Mouse (Mus musculus) thymus, adult 2 months (tissue): Measurements from ENCODE around the gene Nos1. TPM values are rescaled to one million over a fixed set of nuclear protein-coding genes. Genes with fewer than 3 reads are reported as not detected.

ENCODE experiments used
- DNase-seq: peaks from one replicate; pipeline ENCODE4 v3.0.0; 2021
- H3K27ac ChIP-seq: fragments of 200-500 bp; 2 replicates; pipeline ENCODE4 v1.5.1; 2012; ENCODE audit warnings: low read length, control low read depth; ENCODE audit not compliant: control insufficient read depth, insufficient read depth
- H3K27me3 ChIP-seq: fragments of 200-500 bp; 2 replicates; pipeline ENCODE4 v1.6.1; 2012; ENCODE audit warnings: mild to moderate bottlenecking, low read length, moderate library complexity, mixed read lengths; ENCODE audit not compliant: control insufficient read depth, insufficient read depth
- H3K36me3 ChIP-seq: fragments of 200-500 bp; 2 replicates; pipeline ENCODE4 v1.6.1; 2012; ENCODE audit warnings: mild to moderate bottlenecking, low read length, moderate library complexity; ENCODE audit not compliant: control insufficient read depth, insufficient read depth
- H3K4me1 ChIP-seq: fragments of 200-500 bp; replicated peaks from 2 replicates; pipeline ENCODE4 v1.6.1; 2012; ENCODE audit warnings: low read length; ENCODE audit not compliant: control insufficient read depth, insufficient read depth
- H3K4me3 ChIP-seq: fragments of 200-500 bp; 2 replicates; pipeline ENCODE4 v1.5.1; 2012; ENCODE audit warnings: mild to moderate bottlenecking, low read length, control low read depth, moderate library complexity; ENCODE audit not compliant: control insufficient read depth, insufficient read depth
- CTCF ChIP-seq: fragments of 200-500 bp; IDR thresholded peaks from 2 replicates; pipeline ENCODE4 v1.5.1; 2012; ENCODE audit warnings: mild to moderate bottlenecking, control low read depth, low read length, moderate library complexity, borderline replicate concordance; ENCODE audit not compliant: control insufficient read depth, poor library complexity, insufficient read depth; ENCODE audit errors: extremely low read depth
- POLR2A ChIP-seq: fragments of 200-500 bp; IDR thresholded peaks from 2 replicates; pipeline ENCODE4 v1.6.1; 2012; ENCODE audit warnings: mild to moderate bottlenecking, low read length, control low read depth, moderate library complexity; ENCODE audit not compliant: control insufficient read depth, poor library complexity, insufficient read depth; ENCODE audit errors: extremely low read depth
- WGBS: fragments of 180-500 bp; shearing (Covaris S2); methylation state at CpG from one replicate; pipeline ENCODE4 v1.1.7; 2018; 5-methylcytosine and 5-hydroxymethylcytosine counted together
- polyA plus RNA-seq: library from polyadenylated mRNA; depleted of rRNA; stranded (reverse); fragments of >200 nt; gene quantifications from 2 replicates; pipeline ENCODE4 v1.2.3, GENCODE M21; 2012

The Nos1 gene
- polyA plus RNA-seq, 1 experiment = 0.35 TPM

- WGBS = 94% methylated on average over 7 of the region's 7 CpGs
- no peak overlapping the region for H3K27ac ChIP-seq
- H3K27me3 ChIP-seq = no peaks in the 10 kb centered on the region
- DNase-seq = no peak
- no peak overlapping the region for H3K4me3 ChIP-seq
- H3K4me1 ChIP-seq = no peaks in the 10 kb centered on the region
- TF ChIP-seq POLR2A (no peak), CTCF (no peak)
- H3K36me3 ChIP-seq = no peaks in the 10 kb centered on the region
Observed at GRCm38 (mm10) chr5:117810930-117811329, 30.1 kb downstream of the Nos1 start.

DNA sequence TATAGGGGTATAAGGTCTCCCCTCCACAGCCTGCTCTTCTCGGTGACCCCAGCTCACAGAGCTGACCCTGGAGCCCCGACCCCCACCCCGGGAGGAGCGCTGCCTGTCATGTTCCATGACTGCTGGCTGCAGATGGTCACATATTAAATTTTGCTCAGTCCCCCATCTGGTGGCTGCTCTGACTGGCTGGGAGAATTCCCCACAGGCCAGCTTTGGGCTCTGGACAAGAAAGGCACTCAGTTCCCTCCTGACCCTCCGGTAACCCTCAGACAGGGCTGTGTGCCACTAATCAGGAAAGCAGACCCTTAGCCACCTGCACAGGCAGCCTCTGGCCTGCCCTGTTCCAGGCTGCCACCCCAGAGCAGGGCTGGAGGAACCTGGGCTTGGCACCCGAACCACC lies 38.0 kb downstream of the Nos1 start:
- Histone ChIP-seq H3K4me1 (no peaks in the 10 kb centered on the region), H3K4me3 (no peak overlapping the region), H3K36me3 (no peaks in the 10 kb centered on the region), H3K27ac (no peak overlapping the region), H3K27me3 (no peaks in the 10 kb centered on the region)
- no peak for DNase-seq
- WGBS = 80% methylated on average over 6 of the region's 6 CpGs
- TF ChIP-seq POLR2A = no peak
- TF ChIP-seq CTCF = no peak

DNA sequence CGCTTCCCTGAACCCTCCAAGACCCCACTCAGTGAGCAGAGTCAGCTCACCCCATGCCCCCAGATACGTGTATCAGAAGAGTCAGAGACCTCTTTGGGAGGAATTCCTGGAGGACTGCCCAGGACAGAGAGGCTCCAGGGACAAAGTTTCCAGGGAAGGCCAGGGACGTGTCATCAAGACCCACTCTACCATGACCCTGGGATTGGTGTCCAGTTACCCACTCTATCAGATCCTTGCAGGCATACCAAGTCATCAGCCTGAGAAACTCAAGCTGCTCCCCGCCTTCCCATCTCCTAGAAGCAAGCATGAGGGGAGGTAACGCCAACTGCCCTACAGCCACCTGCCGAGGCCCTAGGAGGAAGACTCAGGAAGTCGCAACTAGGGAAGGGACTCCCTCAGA lies 39.6 kb downstream of the Nos1 start:
- H3K27me3 ChIP-seq = no peaks in the 10 kb centered on the region
- DNase-seq = no peak
- no peaks in the 10 kb centered on the region for H3K36me3 ChIP-seq
- no peaks in the 10 kb centered on the region for H3K4me1 ChIP-seq
- 69% methylated on average over 7 of the region's 7 CpGs for WGBS
- TF ChIP-seq POLR2A = no peak
- no peak for TF ChIP-seq CTCF
- no peak overlapping the region for H3K27ac ChIP-seq
- H3K4me3 ChIP-seq = no peak overlapping the region

GRCm38 (mm10) chr5:117823811-117824210 lies 43.0 kb downstream of the Nos1 start:
- no peaks in the 10 kb centered on the region for H3K4me1 ChIP-seq
- WGBS = 93% methylated on average over 9 of the region's 9 CpGs
- DNase-seq = no peak
- H3K27ac ChIP-seq = no peak overlapping the region
- TF ChIP-seq CTCF (no peak), POLR2A (no peak)
- no peaks in the 10 kb centered on the region for H3K27me3 ChIP-seq
- H3K4me3 ChIP-seq = no peak overlapping the region
- H3K36me3 ChIP-seq = no peaks in the 10 kb centered on the region

- Histone ChIP-seq H3K4me3 (no peak overlapping the region), H3K27ac (no peak overlapping the region), H3K4me1 (no peaks in the 10 kb centered on the region), H3K27me3 (no peaks in the 10 kb centered on the region), H3K36me3 (no peaks in the 10 kb centered on the region)
- DNase-seq = no peak
- no peak for TF ChIP-seq POLR2A
- TF ChIP-seq CTCF = no peak
- 74% methylated on average over 5 of the region's 5 CpGs for WGBS
Observed at GRCm38 (mm10) chr5:117824486-117824885, 43.7 kb downstream of the Nos1 start.

DNA sequence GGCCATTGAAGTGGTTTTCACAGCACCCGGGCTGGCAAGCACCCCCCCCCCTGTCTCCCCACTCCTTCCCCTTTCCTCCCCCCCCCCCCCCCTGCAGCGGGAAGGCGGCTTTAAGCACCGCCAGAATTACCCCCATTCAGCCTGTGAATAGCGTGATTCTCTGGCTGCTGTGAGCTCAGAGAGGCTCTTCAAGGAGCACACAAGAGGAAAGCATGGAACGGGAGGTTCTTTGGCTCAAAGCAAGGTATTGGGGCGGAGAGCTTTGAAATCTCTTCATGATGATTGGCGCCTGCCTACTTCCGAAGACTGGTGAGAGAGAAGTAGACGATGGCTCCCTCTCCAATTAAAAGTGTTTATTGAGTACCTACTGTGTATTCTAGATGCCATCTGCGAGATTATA lies 44.5 kb downstream of the Nos1 start:
- Histone ChIP-seq H3K27ac (no peak overlapping the region), H3K4me1 (no peaks in the 10 kb centered on the region), H3K27me3 (no peaks in the 10 kb centered on the region), H3K4me3 (no peak overlapping the region), H3K36me3 (no peaks in the 10 kb centered on the region)
- DNase-seq = no peak
- 72% methylated on average over 11 of the region's 11 CpGs for WGBS
- TF ChIP-seq POLR2A (no peak), CTCF (no peak)

- Histone ChIP-seq H3K4me3 (no peak overlapping the region), H3K27ac (no peak overlapping the region), H3K4me1 (no peaks in the 10 kb centered on the region), H3K27me3 (no peaks in the 10 kb centered on the region), H3K36me3 (no peaks in the 10 kb centered on the region)
- DNase-seq = no peak
- WGBS = 82% methylated on average over 6 of the region's 6 CpGs
- no peak for TF ChIP-seq POLR2A
Observed at GRCm38 (mm10) chr5:117827366-117827765, 46.5 kb downstream of the Nos1 start.
